Mouse (Mus musculus) forebrain, embryonic 15.5 days (tissue): ENCODE measurements at regions not wholly inside any gene's neighbourhood (a gene's known extent, or its start where the extent isn't known, plus 50 kb on each side); places are given as distances from the start of the nearest gene placed in this dataset.
A peak's percentile ranks its signal among the peaks of the same experiment; 100 is the strongest.
"Not testable (repeated sequence)": the region's sequence is repeated elsewhere in the genome, so short reads cannot be mapped to it uniquely, and the experiment has no call there.

ENCODE experiments used
- ATAC-seq: fragments of 200-750 bp; cut with Nextera tagmentation; replicated peaks from 2 replicates; pipeline ENCODE4 v1.8.0; 2017; ENCODE audit warnings: mild to moderate bottlenecking, moderate TSS enrichment, moderate library complexity
- H3K27ac ChIP-seq: fragments of 300-500 bp; sonication (generic); replicated peaks from 2 replicates; pipeline ENCODE4 v1.5.1; 2015; ENCODE audit warnings: mild to moderate bottlenecking, inconsistent platforms
- H3K27me3 ChIP-seq: fragments of 300-500 bp; sonication (generic); 2 replicates; pipeline ENCODE4 v1.6.1; 2015; ENCODE audit warnings: inconsistent platforms
- H3K36me3 ChIP-seq: fragments of 300-500 bp; sonication (generic); 2 replicates; pipeline ENCODE4 v1.6.1; 2015; ENCODE audit warnings: mild to moderate bottlenecking, inconsistent platforms
- H3K4me1 ChIP-seq: fragments of 300-500 bp; sonication (generic); 2 replicates; pipeline ENCODE4 v1.6.1; 2015; ENCODE audit warnings: inconsistent platforms
- H3K4me2 ChIP-seq: fragments of 300-500 bp; sonication (generic); replicated peaks from 2 replicates; pipeline ENCODE4 v1.6.1; 2015; ENCODE audit warnings: mild to moderate bottlenecking, inconsistent platforms
- H3K4me3 ChIP-seq: fragments of 300-500 bp; sonication (generic); 2 replicates; pipeline ENCODE4 v1.5.1; 2015; ENCODE audit warnings: mild to moderate bottlenecking, inconsistent platforms
- H3K9ac ChIP-seq: fragments of 300-500 bp; sonication (generic); replicated peaks from 2 replicates; pipeline ENCODE4 v1.6.1; 2015; ENCODE audit warnings: mild to moderate bottlenecking, inconsistent platforms
- H3K9me3 ChIP-seq: fragments of 300-500 bp; sonication (generic); 2 replicates; pipeline ENCODE4 v1.6.1; 2016; ENCODE audit warnings: inconsistent platforms
- WGBS: fragments of 180-500 bp; shearing (Covaris S2); methylation state at CpG from one replicate; pipeline ENCODE4 v1.1.7; 2015; ENCODE audit warnings: mixed read lengths; 5-methylcytosine and 5-hydroxymethylcytosine counted together

GRCm38 (mm10) chr1:96189776-96190175 lies 522.4 kb upstream of the St8sia4 start:
- H3K9ac ChIP-seq, H3K9me3 ChIP-seq, H3K4me3 ChIP-seq, H3K27me3 ChIP-seq, ATAC-seq, H3K36me3 ChIP-seq, H3K4me1 ChIP-seq, H3K4me2 ChIP-seq, H3K27ac ChIP-seq: not testable (repeated sequence)
- 71% methylated on average over 1 of the region's 1 CpGs for WGBS

GRCm38 (mm10) chr1:96166767-96167166 lies 499.4 kb upstream of the St8sia4 start:
- 78% methylated on average over 2 of the region's 2 CpGs for WGBS
- no peak overlapping the region for H3K9ac ChIP-seq
- no peak overlapping the region for H3K4me2 ChIP-seq
- no peaks in the 10 kb centered on the region for H3K4me1 ChIP-seq
- no peak for ATAC-seq
- H3K27me3 ChIP-seq: no peaks in the 10 kb centered on the region
- no peak overlapping the region for H3K27ac ChIP-seq
- no peaks in the 10 kb centered on the region for H3K36me3 ChIP-seq
- H3K9me3 ChIP-seq: no peaks in the 10 kb centered on the region
- H3K4me3 ChIP-seq: no peak overlapping the region

- H3K36me3 ChIP-seq: no peaks in the 10 kb centered on the region
- 98% methylated on average over 1 of the region's 1 CpGs for WGBS
- no peaks in the 10 kb centered on the region for H3K27me3 ChIP-seq
- no peak for ATAC-seq
- no peak overlapping the region for H3K4me2 ChIP-seq
- H3K9ac ChIP-seq: no peak overlapping the region
- no peaks in the 10 kb centered on the region for H3K4me1 ChIP-seq
- H3K4me3 ChIP-seq: no peak overlapping the region
- H3K9me3 ChIP-seq: no peaks in the 10 kb centered on the region
- no peak overlapping the region for H3K27ac ChIP-seq
Measured at GRCm38 (mm10) chr1:96155484-96155883, 488.1 kb upstream of the St8sia4 start.

GRCm38 (mm10) chr1:96128618-96129017 lies 461.2 kb upstream of the St8sia4 start:
- H3K36me3 ChIP-seq: no peaks in the 10 kb centered on the region
- H3K4me1 ChIP-seq: no peaks in the 10 kb centered on the region
- WGBS: 98% methylated on average over 1 of the region's 1 CpGs
- no peaks in the 10 kb centered on the region for H3K27me3 ChIP-seq
- H3K4me3 ChIP-seq: no peak overlapping the region
- no peak overlapping the region for H3K4me2 ChIP-seq
- H3K27ac ChIP-seq: no peak overlapping the region
- no peak for ATAC-seq
- no peak overlapping the region for H3K9ac ChIP-seq
- no peaks in the 10 kb centered on the region for H3K9me3 ChIP-seq

GRCm38 (mm10) chr1:96107986-96108385 lies 440.6 kb upstream of the St8sia4 start:
- ATAC-seq: no peak
- 94% methylated on average over 2 of the region's 2 CpGs for WGBS

GRCm38 (mm10) chr1:96105392-96105791 lies 438.0 kb upstream of the St8sia4 start:
- WGBS: 82% methylated on average over 1 of the region's 1 CpGs
- Histone ChIP-seq H3K4me3 (no peak overlapping the region), H3K9ac (no peak overlapping the region), H3K4me1 (no peaks in the 10 kb centered on the region), H3K27me3 (no peaks in the 10 kb centered on the region), H3K27ac (no peak overlapping the region), H3K9me3 (no peaks in the 10 kb centered on the region), H3K4me2 (no peak overlapping the region), H3K36me3 (no peaks in the 10 kb centered on the region)
- no peak for ATAC-seq

More at GRCm38 (mm10) chr1:96107986-96108385, 440.6 kb upstream of the St8sia4 start:
- H3K4me3 ChIP-seq: no peak overlapping the region
- no peaks in the 10 kb centered on the region for H3K9me3 ChIP-seq
- no peak overlapping the region for H3K4me2 ChIP-seq
- H3K36me3 ChIP-seq: no peaks in the 10 kb centered on the region
- H3K9ac ChIP-seq: no peak overlapping the region
- no peaks in the 10 kb centered on the region for H3K27me3 ChIP-seq
- no peaks in the 10 kb centered on the region for H3K4me1 ChIP-seq
- H3K27ac ChIP-seq: no peak overlapping the region

GRCm38 (mm10) chr1:96083575-96083974 lies 416.2 kb upstream of the St8sia4 start:
- Histone ChIP-seq H3K4me3 (no peak overlapping the region), H3K27ac (no peak overlapping the region), H3K4me1 (peaks cover 4% of the 10 kb centered on the region; the same call in 1 of the 2 replicates), H3K27me3 (no peaks in the 10 kb centered on the region), H3K9ac (no peak overlapping the region), H3K9me3 (no peaks in the 10 kb centered on the region), H3K4me2 (no peak overlapping the region), H3K36me3 (no peaks in the 10 kb centered on the region)
- ATAC-seq: 0 out of 2 replicates have a peak, but pooled peaks have one; percentile 23
- 7% methylated on average over 2 of the region's 2 CpGs for whole genome bisulfite sequencing

- H3K4me1 ChIP-seq: no peaks in the 10 kb centered on the region
- H3K4me2 ChIP-seq: no peak overlapping the region
- no peaks in the 10 kb centered on the region for H3K9me3 ChIP-seq
- no peak overlapping the region for H3K9ac ChIP-seq
- no peaks in the 10 kb centered on the region for H3K27me3 ChIP-seq
- no peak for ATAC-seq
- no peak overlapping the region for H3K27ac ChIP-seq
- no peak overlapping the region for H3K4me3 ChIP-seq
- no peaks in the 10 kb centered on the region for H3K36me3 ChIP-seq
- 94% methylated on average over 1 of the region's 1 CpGs for WGBS
Measured at GRCm38 (mm10) chr1:96074710-96075109, 407.3 kb upstream of the St8sia4 start.

- no peak overlapping the region for H3K4me3 ChIP-seq
- H3K27me3 ChIP-seq: no peaks in the 10 kb centered on the region
- no peaks in the 10 kb centered on the region for H3K4me1 ChIP-seq
- H3K9me3 ChIP-seq: no peaks in the 10 kb centered on the region
- no peaks in the 10 kb centered on the region for H3K36me3 ChIP-seq
- H3K9ac ChIP-seq: no peak overlapping the region
- ATAC-seq: no peak
- no peak overlapping the region for H3K27ac ChIP-seq
- H3K4me2 ChIP-seq: no peak overlapping the region
Measured at GRCm38 (mm10) chr1:96061335-96061734, 394.0 kb upstream of the St8sia4 start.

- WGBS: 18% methylated on average over 1 of the region's 1 CpGs
- Histone ChIP-seq H3K36me3 (no peaks in the 10 kb centered on the region), H3K4me1 (no peaks in the 10 kb centered on the region), H3K9ac (no peak overlapping the region), H3K27me3 (no peaks in the 10 kb centered on the region), H3K4me2 (no peak overlapping the region), H3K27ac (no peak overlapping the region), H3K4me3 (no peak overlapping the region), H3K9me3 (no peaks in the 10 kb centered on the region)
- peak; percentile 35; the same call in 1 of the 2 replicates for ATAC-seq
Measured at GRCm38 (mm10) chr1:96049260-96049659, 381.9 kb upstream of the St8sia4 start.

- Histone ChIP-seq H3K36me3 (no peaks in the 10 kb centered on the region), H3K27ac (no peak overlapping the region), H3K27me3 (no peaks in the 10 kb centered on the region), H3K4me2 (no peak overlapping the region), H3K4me3 (no peak overlapping the region), H3K4me1 (no peaks in the 10 kb centered on the region), H3K9ac (no peak overlapping the region), H3K9me3 (no peaks in the 10 kb centered on the region)
- ATAC-seq: no peak; the same call in 1 of the 2 replicates
- WGBS: 38% methylated on average over 1 of the region's 1 CpGs
Measured at GRCm38 (mm10) chr1:96046556-96046955, 379.2 kb upstream of the St8sia4 start.

GRCm38 (mm10) chr1:96019443-96019842 lies 352.1 kb upstream of the St8sia4 start:
- Histone ChIP-seq H3K4me2 (no peak overlapping the region), H3K9me3 (no peaks in the 10 kb centered on the region), H3K9ac (no peak overlapping the region), H3K36me3 (no peaks in the 10 kb centered on the region), H3K4me3 (no peak overlapping the region), H3K4me1 (no peaks in the 10 kb centered on the region), H3K27me3 (no peaks in the 10 kb centered on the region), H3K27ac (no peak overlapping the region)
- WGBS: 11% methylated on average over 1 of the region's 1 CpGs
- no peak for ATAC-seq

- Histone ChIP-seq H3K9me3 (no peaks in the 10 kb centered on the region), H3K27me3 (no peaks in the 10 kb centered on the region), H3K36me3 (no peaks in the 10 kb centered on the region), H3K9ac (no peak overlapping the region), H3K4me1 (no peaks in the 10 kb centered on the region), H3K4me3 (no peak overlapping the region), H3K27ac (no peak overlapping the region), H3K4me2 (no peak overlapping the region)
- 84% methylated on average over 3 of the region's 3 CpGs for WGBS
- no peak for ATAC-seq
Measured at GRCm38 (mm10) chr1:96009461-96009860, 342.1 kb upstream of the St8sia4 start.
